Mouse (Mus musculus) neural tube, embryonic 14.5 days (tissue): Measurements from ENCODE around the gene Nol11. TPM values are rescaled to one million over a fixed set of nuclear protein-coding genes. Genes with fewer than 3 reads are reported as not detected.
"Not testable (repeated sequence)": the region's sequence is repeated elsewhere in the genome, so short reads cannot be mapped to it uniquely, and the experiment has no call there.

Experiments used
- ATAC-seq: fragments of 200-750 bp; cut with Nextera tagmentation; 2 replicates; pipeline ENCODE4 v1.8.0; 2017; ENCODE audit warnings: low read depth, mild to moderate bottlenecking, moderate TSS enrichment, moderate library complexity
- H3K27ac ChIP-seq: fragments of 300-500 bp; sonication (generic); 2 replicates; pipeline ENCODE4 v1.5.1; 2014; ENCODE audit warnings: low read depth, mild to moderate bottlenecking, control low read depth, low read length, moderate library complexity, mixed read lengths
- H3K27me3 ChIP-seq: fragments of 300-500 bp; sonication (generic); 2 replicates; pipeline ENCODE4 v1.6.1; 2014; ENCODE audit warnings: low read length; ENCODE audit not compliant: control insufficient read depth, insufficient read depth
- H3K36me3 ChIP-seq: fragments of 300-500 bp; sonication (generic); 2 replicates; pipeline ENCODE4 v1.6.1; 2014; ENCODE audit warnings: low read length, mixed read lengths; ENCODE audit not compliant: control insufficient read depth, insufficient read depth
- H3K4me1 ChIP-seq: fragments of 300-500 bp; sonication (generic); 2 replicates; pipeline ENCODE4 v1.6.1; 2014; ENCODE audit warnings: low read length; ENCODE audit not compliant: control insufficient read depth, insufficient read depth
- H3K4me2 ChIP-seq: fragments of 300-500 bp; sonication (generic); 2 replicates; pipeline ENCODE4 v1.6.1; 2014; ENCODE audit warnings: mild to moderate bottlenecking, low read depth, low read length, control low read depth
- H3K4me3 ChIP-seq: fragments of 300-500 bp; sonication (generic); 2 replicates; pipeline ENCODE4 v1.5.1; 2014; ENCODE audit warnings: low read depth, low read length, control low read depth, mixed read lengths
- H3K9ac ChIP-seq: fragments of 300-500 bp; sonication (generic); replicated peaks from 2 replicates; pipeline ENCODE4 v1.6.1; 2014; ENCODE audit warnings: low read depth, mild to moderate bottlenecking, control low read depth, low read length, mixed read lengths
- H3K9me3 ChIP-seq: fragments of 300-500 bp; sonication (generic); 2 replicates; pipeline ENCODE4 v1.6.1; 2016; ENCODE audit warnings: low read length; ENCODE audit not compliant: control insufficient read depth
- WGBS: fragments of 180-500 bp; shearing (Covaris S2); extraction: QIAGEN DNeasy Blood & Tissue Kit; methylation state at CpG from one replicate; pipeline ENCODE4 v1.1.7; 2014; 5-methylcytosine and 5-hydroxymethylcytosine counted together
- polyA plus RNA-seq: library from polyadenylated mRNA; unstranded; fragments of >200 nt; fragmentation: Nextera tagmentation; extraction: Ambion mirVana; gene quantifications from 2 replicates; pipeline ENCODE4 v1.2.1, GENCODE M21; 2014

The Nol11 gene
- polyA plus RNA-seq, 1 experiment from 2014 or later, result 48.4 TPM

DNA sequence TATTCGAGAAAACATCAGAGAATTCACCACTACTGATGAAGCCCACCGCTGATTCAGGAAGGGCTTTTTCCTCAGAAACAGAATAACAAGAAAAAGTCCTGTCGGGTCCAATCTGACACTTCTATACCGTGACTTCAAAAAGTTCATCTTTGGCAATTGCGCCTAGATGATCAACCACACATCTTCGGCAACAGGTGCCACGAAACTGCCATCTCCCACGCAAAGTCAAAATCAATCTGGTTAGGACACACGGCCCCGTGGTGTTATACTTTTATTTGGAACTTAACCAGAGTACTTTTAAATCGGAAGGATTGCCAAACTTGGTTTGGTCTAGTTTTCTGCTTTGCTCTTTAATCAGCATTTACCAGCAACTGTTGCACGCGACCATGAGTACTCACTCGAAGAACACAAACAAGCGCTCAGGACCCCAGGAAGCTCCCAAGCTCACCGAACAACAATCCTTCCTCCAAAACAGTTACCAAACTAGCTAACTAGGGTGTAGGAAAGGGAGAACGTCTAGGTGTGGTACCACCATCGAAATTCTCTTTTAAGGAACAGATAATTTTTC is 58.9 kb downstream of the Nol11 start:
- Histone ChIP-seq H3K27ac (no peak overlapping the region), H3K4me2 (peak overlapping the region; percentile 83), H3K27me3 (no peaks in the 10 kb centered on the region), H3K4me3 (peak overlapping the region; percentile 92), H3K9ac (peak overlapping the region; percentile 97), H3K9me3 (no peaks in the 10 kb centered on the region), H3K4me1 (peaks cover 13% of the 10 kb centered on the region), H3K36me3 (no peaks in the 10 kb centered on the region)
- under 1% methylated on average over 18 of the region's 18 CpGs for WGBS
- ATAC-seq, result no peak

DNA sequence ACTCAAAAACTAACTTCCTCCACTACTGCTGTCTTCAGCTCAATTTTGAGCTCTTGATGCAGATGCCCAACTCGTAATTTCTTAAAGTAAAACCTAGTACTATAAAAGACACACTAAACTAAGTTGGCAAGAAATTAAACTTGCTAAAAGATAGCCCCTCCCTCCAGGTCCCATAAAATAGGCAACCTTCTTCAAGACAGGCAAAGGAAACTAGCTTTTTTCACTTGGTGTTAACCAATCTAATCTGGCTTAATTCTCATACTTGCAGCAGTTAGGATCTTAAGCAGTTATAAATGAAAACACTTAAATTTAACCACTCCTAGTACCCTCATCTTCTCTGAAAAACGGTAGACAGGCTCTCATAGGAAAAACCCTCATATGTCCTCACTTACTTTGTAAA is 59.5 kb downstream of the Nol11 start:
- Histone ChIP-seq H3K4me1 (peaks cover 18% of the 10 kb centered on the region), H3K27ac (no peak overlapping the region), H3K4me2 (peak overlapping the region; percentile 83), H3K9ac (no peak overlapping the region), H3K36me3 (no peaks in the 10 kb centered on the region), H3K4me3 (peak overlapping the region; percentile 92), H3K27me3 (no peaks in the 10 kb centered on the region), H3K9me3 (no peaks in the 10 kb centered on the region)
- no peak for ATAC-seq
- 22% methylated on average over 2 of the region's 2 CpGs for WGBS

DNA sequence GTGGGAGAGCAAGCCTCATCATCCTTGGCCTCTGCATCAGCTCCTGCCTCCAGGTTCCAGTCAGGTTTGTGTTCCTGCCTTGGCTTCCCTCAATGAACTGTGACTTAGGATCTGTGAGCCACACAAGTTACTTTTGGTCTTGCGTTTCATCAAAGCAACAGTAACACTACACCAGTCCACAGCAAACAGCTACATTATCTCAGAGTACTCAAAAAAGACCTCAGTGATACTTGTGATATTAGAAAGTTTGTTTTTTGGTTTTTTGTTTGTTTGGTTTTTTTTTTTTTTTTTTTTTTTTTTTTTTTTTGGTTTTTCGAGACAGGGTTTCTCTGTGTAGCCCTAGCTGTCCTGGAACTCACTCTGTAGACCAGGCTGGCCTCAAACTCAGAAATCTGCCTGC is 62.5 kb downstream of the Nol11 start:
- ATAC-seq, H3K27me3 ChIP-seq, H3K9ac ChIP-seq, H3K4me2 ChIP-seq, H3K27ac ChIP-seq, H3K4me3 ChIP-seq, H3K9me3 ChIP-seq, H3K36me3 ChIP-seq: not testable (repeated sequence)
- 90% methylated on average over 1 of the region's 2 CpGs for WGBS
- peaks cover 21% of the 10 kb centered on the region for H3K4me1 ChIP-seq

DNA sequence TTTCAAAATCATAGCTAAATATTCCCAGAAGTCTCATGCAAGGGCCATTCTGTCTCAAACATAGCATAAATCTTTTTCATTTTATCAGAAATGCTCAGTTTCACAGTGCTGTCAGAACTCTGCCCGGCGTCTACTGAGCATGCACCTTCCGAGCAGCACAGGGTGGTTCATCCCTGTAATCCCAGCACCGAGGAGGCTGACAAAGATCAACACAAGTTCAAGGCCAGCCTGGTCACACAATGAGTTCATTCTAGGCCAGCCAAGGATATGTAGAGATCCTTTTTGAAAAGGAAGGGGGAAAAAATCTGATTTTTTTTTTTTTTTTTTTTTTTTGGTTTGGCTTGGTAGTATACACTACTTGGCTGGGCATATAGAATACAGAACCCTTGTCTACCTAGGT is 64.2 kb downstream of the Nol11 start:
- H3K27ac ChIP-seq, result no peak overlapping the region
- no peaks in the 10 kb centered on the region for H3K27me3 ChIP-seq
- 84% methylated on average over 4 of the region's 4 CpGs for WGBS
- peaks cover 18% of the 10 kb centered on the region for H3K4me1 ChIP-seq
- H3K9ac ChIP-seq, result no peak overlapping the region
- no peaks in the 10 kb centered on the region for H3K9me3 ChIP-seq
- H3K4me3 ChIP-seq, result no peak overlapping the region
- H3K36me3 ChIP-seq, result no peaks in the 10 kb centered on the region
- H3K4me2 ChIP-seq, result no peak overlapping the region
- no peak for ATAC-seq

DNA sequence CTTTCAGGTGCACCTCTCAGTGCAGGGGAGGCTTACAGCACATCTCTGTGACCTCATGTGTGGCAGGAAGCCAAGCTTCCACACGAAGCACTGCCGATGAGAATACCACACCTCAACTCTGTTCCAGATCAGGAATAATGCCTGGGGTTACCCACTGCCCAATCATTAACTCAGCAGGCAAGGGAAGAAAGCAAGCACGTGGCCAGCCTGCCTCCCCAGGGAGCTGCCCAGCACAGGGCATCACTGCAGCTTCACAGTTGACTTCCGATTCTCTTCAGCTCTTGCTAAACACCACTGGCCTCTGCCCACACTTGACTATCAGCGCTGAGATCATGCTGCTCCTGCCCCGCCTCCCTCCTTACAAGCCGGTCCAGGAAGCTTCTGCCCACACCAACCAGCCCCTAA is 64.9 kb downstream of the Nol11 start:
- H3K27ac ChIP-seq, result no peak overlapping the region

DNA sequence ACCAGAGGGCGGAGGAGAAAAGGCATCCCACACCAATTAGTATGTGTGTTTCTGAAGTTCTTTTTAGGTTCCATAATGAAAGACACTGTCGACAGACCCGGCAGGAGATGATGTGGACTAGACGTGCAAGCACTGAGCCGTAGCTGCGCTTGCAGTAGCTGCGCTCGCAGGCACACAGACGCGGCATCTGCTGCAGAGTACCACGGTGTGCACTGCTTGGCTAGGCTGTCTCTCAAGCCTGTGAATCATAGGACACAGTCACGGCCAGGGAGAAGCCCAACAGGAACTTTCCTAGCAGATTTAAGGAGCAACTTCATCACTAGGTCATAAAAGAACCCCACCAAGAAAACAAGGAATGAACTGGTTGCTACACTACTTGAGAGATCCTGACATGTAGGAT is 71.4 kb downstream of the Nol11 start:
- H3K36me3 ChIP-seq, result no peaks in the 10 kb centered on the region
- no peaks in the 10 kb centered on the region for H3K9me3 ChIP-seq
- peaks cover 5% of the 10 kb centered on the region; the same call in 1 of the 2 replicates for H3K4me1 ChIP-seq
- no peaks in the 10 kb centered on the region for H3K27me3 ChIP-seq
- H3K27ac ChIP-seq, result no peak overlapping the region
- H3K9ac ChIP-seq, result no peak overlapping the region
- no peak for ATAC-seq
- no peak overlapping the region for H3K4me2 ChIP-seq
- H3K4me3 ChIP-seq, result no peak overlapping the region
- 78% methylated on average over 12 of the region's 12 CpGs for WGBS

More for the DNA sequence above, 64.9 kb downstream of the Nol11 start:
- H3K27me3 ChIP-seq, result no peaks in the 10 kb centered on the region
- no peaks in the 10 kb centered on the region for H3K9me3 ChIP-seq
- H3K4me2 ChIP-seq, result 0 out of 2 replicates have a peak overlapping the region, but pooled peaks have one; percentile 2
- ATAC-seq, result no peak; the same call in 1 of the 2 replicates
- no peak overlapping the region for H3K4me3 ChIP-seq
- 32% methylated on average over 7 of the region's 7 CpGs for WGBS
- H3K36me3 ChIP-seq, result no peaks in the 10 kb centered on the region
- peaks cover 14% of the 10 kb centered on the region for H3K4me1 ChIP-seq
- H3K9ac ChIP-seq, result 0 out of 2 replicates have a peak overlapping the region, but pooled peaks have one; percentile 11

Other genes starting within 250 kb of the Nol11 start
- gene Kpna2, start 189.8 kb downstream of the Nol11 start, polyA plus RNA-seq, result 110 and 128 TPM in 2 replicates
- gene 1810010H24Rik, start 163.7 kb downstream of the Nol11 start, polyA plus RNA-seq, result 9.8 and 9.9 TPM in 2 replicates
- 44.8 and 45.4 TPM in 2 replicates for gene Bptf, start 57.3 kb downstream of the Nol11 start, polyA plus RNA-seq